In genomic region chr2:4651500-4652285, GRCm38 (mm10) we compare ENCODE assay signal across 8 mouse cellular contexts. TPM values are rescaled to one million over a fixed set of nuclear protein-coding genes. Genes with fewer than 3 reads are reported as not detected.
DNase-seq lines count a peak whose midpoint lies in the region; ATAC-seq and TF ChIP-seq lines count a peak whose summit lies in the region.

Prpf18 (minus strand) TSS chr2:4652113.

- WGBS in forebrain, embryonic 14.5 days = 2% methylated on average over 40 of the region's 40 CpGs
- under 1% methylated on average over 40 of the region's 40 CpGs for WGBS in neural tube, embryonic 15.5 days

- H3K4me2 ChIP-seq in forebrain, embryonic 14.5 days (ENCODE audit: low read length) = peak within 1 kb of the TSS; percentile 79
- peak within 1 kb of the TSS; percentile 74 for H3K4me2 ChIP-seq in neural tube, embryonic 15.5 days

- H3K4me3 ChIP-seq in ES-Bruce4 (ENCODE audit: low read depth, low read length) = peak within 1 kb of the TSS; percentile 92
- H3K4me3 ChIP-seq in forebrain, embryonic 14.5 days (ENCODE audit: low read depth, low read length) = peak within 1 kb of the TSS; percentile 86
- H3K4me3 ChIP-seq in neural tube, embryonic 15.5 days (replicated peaks) = peak within 1 kb of the TSS; percentile 77

- H3K4me1 ChIP-seq in ES-Bruce4 (ENCODE audit: control insufficient read depth, insufficient read depth, low read length) = no peaks in the 10 kb centered on the region
- peaks cover 6% of the 10 kb centered on the region for H3K4me1 ChIP-seq in forebrain, embryonic 14.5 days (ENCODE audit: control insufficient read depth, insufficient read depth, low read length)
- H3K4me1 ChIP-seq in neural tube, embryonic 15.5 days = peaks cover 26% of the 10 kb centered on the region

- ATAC-seq in cerebellum, adult (ENCODE audit: insufficient number of reproducible peaks, low FRiP score, low TSS enrichment) = peak; percentile 95
- ATAC-seq in forebrain, embryonic 14.5 days = peak; percentile 93
- ATAC-seq in neural tube, embryonic 15.5 days (ENCODE audit: low FRiP score) = peak; percentile 92

- H3K27ac ChIP-seq in ES-Bruce4 (ENCODE audit: insufficient read depth, low read length) = no peak within 1 kb of the TSS
- H3K27ac ChIP-seq in forebrain, embryonic 14.5 days (ENCODE audit: low read depth, low read length) = peak within 1 kb of the TSS; percentile 44
- H3K27ac ChIP-seq in neural tube, embryonic 15.5 days (replicated peaks) = peak within 1 kb of the TSS; percentile 77

- H3K9me3 ChIP-seq in ES-Bruce4 (replicated peaks; ENCODE audit: control insufficient read depth, insufficient read depth, low read length, poor library complexity, severe bottlenecking) = no peaks in the 10 kb centered on the region
- no peaks in the 10 kb centered on the region for H3K9me3 ChIP-seq in forebrain, embryonic 14.5 days (replicated peaks; ENCODE audit: control insufficient read depth, low read length)
- H3K9me3 ChIP-seq in neural tube, embryonic 15.5 days (replicated peaks) = no peaks in the 10 kb centered on the region

- peak; percentile 60 for TF ChIP-seq CTCF in ES-Bruce4 (IDR thresholded peaks at IDR 0.05; ENCODE audit: low read depth, low read length)

- H3K27me3 ChIP-seq in ES-Bruce4 (ENCODE audit: control insufficient read depth, insufficient read depth, low read length, poor library complexity, severe bottlenecking) = no peaks in the 10 kb centered on the region
- H3K27me3 ChIP-seq in forebrain, embryonic 14.5 days (replicated peaks; ENCODE audit: control insufficient read depth, insufficient read depth, low read length) = no peaks in the 10 kb centered on the region
- H3K27me3 ChIP-seq in neural tube, embryonic 15.5 days (replicated peaks) = no peaks in the 10 kb centered on the region

- 0 out of 2 replicates have a peak, but pooled peaks have one; percentile 39 for TF ChIP-seq EP300 in ES-Bruce4 (IDR thresholded peaks at IDR 0.05; ENCODE audit: insufficient read depth, low read depth, low read length)

- DNase-seq in forebrain, embryonic 14.5 days (ENCODE audit: low spot score) = peak; percentile 95
- peak; percentile 86 to 92 for DNase-seq in heart, postnatal 14 days
- peak; percentile 88 for DNase-seq in layer of hippocampus, adult 11-12 months (ENCODE audit: low spot score)
- peak; percentile 87 to 88 for DNase-seq in lung, adult 18-20 months
- peak; percentile 88 for DNase-seq in testis, postnatal 14 days (ENCODE audit: low spot score)

- intact Hi-C loops in heart, postnatal 14 days (cut with DNase I) = loop anchor here (2.0 to 5.0 kb wide), 3 partner anchors 39 to 213 kb away; no protein-coding TSS in a partner anchor

- H3K9ac ChIP-seq in ES-Bruce4 (ENCODE audit: low read depth, poor library complexity, severe bottlenecking) = peak within 1 kb of the TSS; percentile 67
- H3K9ac ChIP-seq in forebrain, embryonic 14.5 days (ENCODE audit: low read length) = peak within 1 kb of the TSS; percentile 93
- H3K9ac ChIP-seq in neural tube, embryonic 15.5 days (replicated peaks) = peak within 1 kb of the TSS; percentile 79

- TF ChIP-seq POLR2A in ES-Bruce4 (IDR thresholded peaks at IDR 0.05; ENCODE audit: insufficient read depth, low read length) = no peak

- peaks cover 3% of the 10 kb centered on the region; the same call in 1 of the 2 replicates for H3K36me3 ChIP-seq in ES-Bruce4 (ENCODE audit: control insufficient read depth, insufficient read depth, low read length, poor library complexity, severe bottlenecking)
- H3K36me3 ChIP-seq in forebrain, embryonic 14.5 days (ENCODE audit: control insufficient read depth, insufficient read depth, low read length) = peaks cover 8% of the 10 kb centered on the region; the same call in 1 of the 2 replicates
- peaks cover 10% of the 10 kb centered on the region for H3K36me3 ChIP-seq in neural tube, embryonic 15.5 days

RNA-seq across cellular contexts. Expression of gene Prpf18, which starts in this region (rescaled TPM):
- 48.1 and 52.1 TPM in 2 replicates for polyA plus RNA-seq in ES-Bruce4 (2011; ENCODE audit: insufficient read depth, insufficient read length, low read depth, missing spikeins)
- 46.8 and 53.1 TPM in 2 replicates for polyA plus RNA-seq in forebrain, embryonic 14.5 days (2014; fragmentation: Nextera tagmentation; extraction: Ambion mirVana)
- total RNA-seq in heart, postnatal 14 days (2021) = 10 to 100 TPM; 30.0 to 31.5 TPM
- polyA plus RNA-seq in neural tube, embryonic 15.5 days (2015; fragmentation: Nextera tagmentation; extraction: Ambion mirVana) = 39.5 and 40.5 TPM in 2 replicates
